Mouse (Mus musculus) MEL (cell line): ENCODE results near the gene Xab2.

Source experiments
- CTCF ChIP-seq, 3 experiments: IDR thresholded peaks in 2 of 3; conservative IDR thresholded peaks in 1 of 3; 2 replicates each; pipeline ENCODE4 v1.5.1; 2011 to 2012; ENCODE audit warnings: low read length in 3 of 3, low read depth in 2 of 3, mild to moderate bottlenecking in 2 of 3, improper control_type of control experiment in 1 of 3, inconsistent platforms in 1 of 3, mixed read lengths in 1 of 3, moderate library complexity in 1 of 3; ENCODE audit not compliant: control insufficient read depth in 1 of 3, insufficient read depth in 1 of 3, poor library complexity in 1 of 3, severe bottlenecking in 1 of 3
- E2F4 ChIP-seq: IDR thresholded peaks from 2 replicates; pipeline ENCODE4 v1.6.1; 2011; ENCODE audit warnings: low read depth, low read length, improper control_type of control experiment, borderline replicate concordance
- ELF1 ChIP-seq: IDR thresholded peaks from 2 replicates; pipeline ENCODE4 v1.6.1; 2014; ENCODE audit warnings: low read depth, mild to moderate bottlenecking, inconsistent platforms, low read length, improper control_type of control experiment, moderate library complexity
- EP300 ChIP-seq, 2 experiments: IDR thresholded peaks; 2 replicates each; pipeline ENCODE4 v1.6.1; 2011; ENCODE audit warnings: improper control_type of control experiment in 2 of 2, low read length in 2 of 2, low read depth in 1 of 2, mild to moderate bottlenecking in 1 of 2
- KAT2A ChIP-seq: conservative IDR thresholded peaks from 2 replicates; pipeline ENCODE4 v1.6.1; 2012; ENCODE audit warnings: low read depth, low read length, improper control_type of control experiment, inconsistent platforms
- MAX ChIP-seq: IDR thresholded peaks from 2 replicates; pipeline ENCODE4 v1.6.1; 2011; ENCODE audit warnings: low read length, improper control_type of control experiment
- MAZ ChIP-seq: IDR thresholded peaks from 2 replicates; pipeline ENCODE4 v1.6.1; 2012; ENCODE audit warnings: low read depth, mild to moderate bottlenecking, inconsistent platforms, low read length, improper control_type of control experiment
- MYC ChIP-seq: IDR thresholded peaks from 2 replicates; pipeline ENCODE4 v1.6.1; 2011; ENCODE audit warnings: low read depth, mild to moderate bottlenecking, low read length, improper control_type of control experiment, moderate library complexity
- POLR2A ChIP-seq, 2 experiments: IDR thresholded peaks; 2 replicates each; pipeline ENCODE4 v1.6.1; 2011 to 2012; ENCODE audit warnings: low read length in 2 of 2, mild to moderate bottlenecking in 2 of 2, control low read depth in 1 of 2, improper control_type of control experiment in 1 of 2, low read depth in 1 of 2, moderate library complexity in 1 of 2; ENCODE audit not compliant: control insufficient read depth in 1 of 2, insufficient read depth in 1 of 2, poor library complexity in 1 of 2
- POLR2AphosphoS2 ChIP-seq: IDR thresholded peaks from 2 replicates; pipeline ENCODE4 v1.6.1; 2011; ENCODE audit warnings: low read length, improper control_type of control experiment
- USF1 ChIP-seq: IDR thresholded peaks from 2 replicates; pipeline ENCODE4 v1.6.1; 2014; ENCODE audit warnings: low read depth, mild to moderate bottlenecking, inconsistent platforms, low read length, improper control_type of control experiment, moderate library complexity

GRCm38 (mm10) chr8:3621199-3621970 is at the start of gene Xab2, which contains the start of gene Pet100:
- no peak for TF ChIP-seq CTCF (IDR thresholded peaks at IDR 0.05 in 2 of 3, conservative IDR thresholded peaks at IDR 0.05 in 1 of 3; ENCODE audit: control insufficient read depth in 1 of 3, insufficient read depth in 1 of 3, low read depth in 2 of 3, low read length in 3 of 3, poor library complexity in 1 of 3, severe bottlenecking in 1 of 3)
- TF ChIP-seq MAX: no peak
- TF ChIP-seq ELF1: peak; percentile 99
- peak; percentile 13 to 69; a peak in 2 of 4 replicates for TF ChIP-seq POLR2A (IDR thresholded peaks at IDR 0.05; ENCODE audit: control insufficient read depth in 1 of 2, insufficient read depth in 1 of 2, low read depth in 1 of 2, low read length in 2 of 2, poor library complexity in 1 of 2)
- TF ChIP-seq EP300 (IDR thresholded peaks at IDR 0.05; ENCODE audit: low read depth in 1 of 2, low read length in 2 of 2): no peak
- peak; percentile 94 for TF ChIP-seq KAT2A
- no peak for TF ChIP-seq E2F4
- TF ChIP-seq USF1: no peak; the same call in 1 of the 2 replicates
- TF ChIP-seq MYC: peak; percentile 62; the same call in 1 of the 2 replicates
- TF ChIP-seq MAZ: peak; percentile 92
- TF ChIP-seq POLR2AphosphoS2: peak; percentile 39; the same call in 1 of the 2 replicates
